Mouse (Mus musculus): Measurements from ENCODE around the gene Nkg7. TPM values are rescaled to one million over a fixed set of nuclear protein-coding genes. Genes with fewer than 3 reads are reported as not detected.
A peak's percentile ranks its signal among the peaks of the same experiment; 100 is the strongest.

The Nkg7 gene
- polyA plus RNA-seq, 1 experiment: 0.08 TPM

DNA sequence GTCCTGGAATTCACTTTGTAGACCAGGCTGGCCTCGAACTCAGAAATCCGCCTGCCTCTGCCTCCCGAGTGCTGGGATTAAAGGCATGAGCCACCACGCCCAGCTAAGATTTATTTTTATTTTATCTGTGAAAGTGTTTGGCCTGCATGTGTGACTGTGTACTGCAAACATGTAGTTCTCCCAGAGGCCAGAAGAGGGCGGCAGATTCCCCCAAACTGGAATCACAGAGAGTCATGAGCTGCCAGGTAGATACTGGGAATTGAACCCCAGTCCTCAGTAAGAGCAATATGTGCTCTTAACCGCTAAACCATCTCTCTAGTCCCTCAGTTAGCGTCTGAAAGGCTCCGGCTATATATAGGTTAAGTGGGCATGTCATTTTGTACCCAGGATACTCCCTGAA, 33.5 kb downstream of the Nkg7 start:
- no peaks in the 10 kb centered on the region for H3K36me3 ChIP-seq (ENCODE audit: control insufficient read depth, insufficient read depth)
- no peaks in the 10 kb centered on the region for H3K27me3 ChIP-seq (ENCODE audit: control insufficient read depth, insufficient read depth, insufficient read length)
- TF ChIP-seq MYOD1 (IDR thresholded peaks at IDR 0.05; ENCODE audit: control insufficient read depth, insufficient read length, low read depth) (no peak), USF1 (IDR thresholded peaks at IDR 0.05; ENCODE audit: low read depth) (no peak), CTCF (IDR thresholded peaks at IDR 0.05; ENCODE audit: control insufficient read depth, insufficient read depth, insufficient read length) (no peak), FOSL1 (IDR thresholded peaks at IDR 0.05; ENCODE audit: insufficient read depth, low read length, poor library complexity, severe bottlenecking) (no peak), MYOG (IDR thresholded peaks at IDR 0.05; ENCODE audit: control insufficient read depth, extremely low read depth, insufficient read length) (no peak), CEBPB (IDR thresholded peaks at IDR 0.05; ENCODE audit: low read depth) (no peak), MAX (IDR thresholded peaks at IDR 0.05) (no peak)
- H3K79me2 ChIP-seq (ENCODE audit: control insufficient read depth, insufficient read depth): no peaks in the 10 kb centered on the region
- H3ac ChIP-seq (ENCODE audit: control insufficient read depth, insufficient read length, low read depth): no peak overlapping the region
- H3K79me3 ChIP-seq (ENCODE audit: low read depth): no peaks in the 10 kb centered on the region
- no peak overlapping the region for H3K4me3 ChIP-seq (ENCODE audit: insufficient read depth, poor library complexity, severe bottlenecking)

DNA sequence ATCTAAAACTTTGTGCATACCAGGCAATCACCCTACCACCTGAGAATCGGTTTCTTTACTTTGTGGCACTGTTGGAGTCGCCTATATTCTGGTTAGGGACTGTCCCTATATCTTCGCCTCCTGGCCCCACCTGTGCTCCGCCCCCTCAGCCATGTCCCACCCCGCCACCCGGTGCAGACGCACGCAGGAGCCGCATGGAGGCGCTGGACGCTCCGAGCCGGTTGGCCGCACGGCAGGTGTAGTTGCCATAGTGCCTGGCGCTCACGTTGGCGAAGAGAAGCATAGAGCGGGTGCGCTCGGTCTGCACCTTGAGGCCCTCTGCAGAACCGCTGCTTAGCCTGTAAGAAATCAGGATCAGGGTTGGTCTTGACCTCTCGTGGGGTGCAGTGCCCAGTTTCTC, 38.8 kb downstream of the Nkg7 start:
- Histone ChIP-seq H3K27me3 (ENCODE audit: control insufficient read depth, insufficient read depth, insufficient read length) (no peaks in the 10 kb centered on the region), H3K4me3 (ENCODE audit: insufficient read depth, poor library complexity, severe bottlenecking) (no peak overlapping the region)
- TF ChIP-seq MYOG (IDR thresholded peaks at IDR 0.05; ENCODE audit: control insufficient read depth, extremely low read depth, insufficient read length) (no peak), CTCF (IDR thresholded peaks at IDR 0.05; ENCODE audit: control insufficient read depth, insufficient read depth, insufficient read length) (no peak)

DNA sequence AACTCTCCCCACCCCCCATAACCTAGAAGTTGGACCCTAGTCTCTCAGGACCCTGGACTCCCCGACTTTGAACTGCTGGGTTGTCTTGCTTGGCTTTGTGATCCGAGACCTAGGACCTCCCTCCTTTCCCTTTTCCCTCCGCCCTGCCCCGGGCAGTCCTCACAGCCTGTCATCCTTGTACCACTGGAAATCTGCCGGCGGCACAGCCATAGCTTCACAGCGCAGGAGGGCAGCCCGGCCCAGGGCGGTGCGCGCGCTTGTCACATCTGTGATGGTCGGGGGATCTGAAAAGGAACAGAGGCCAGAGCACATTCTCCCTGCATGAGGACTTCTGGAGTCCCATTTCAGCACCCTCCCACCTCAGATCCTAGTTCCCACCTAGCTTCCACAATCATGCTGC, 39.5 kb downstream of the Nkg7 start:
- TF ChIP-seq MYOG (IDR thresholded peaks at IDR 0.05; ENCODE audit: control insufficient read depth, extremely low read depth, insufficient read length): no peak
- no peak for TF ChIP-seq USF1 (IDR thresholded peaks at IDR 0.05; ENCODE audit: low read depth)
- TF ChIP-seq MYOD1 (IDR thresholded peaks at IDR 0.05; ENCODE audit: control insufficient read depth, insufficient read length, low read depth): no peak
- no peak for TF ChIP-seq MAX (IDR thresholded peaks at IDR 0.05)
- TF ChIP-seq FOSL1 (IDR thresholded peaks at IDR 0.05; ENCODE audit: insufficient read depth, low read length, poor library complexity, severe bottlenecking): no peak
- TF ChIP-seq CEBPB (IDR thresholded peaks at IDR 0.05; ENCODE audit: low read depth): no peak
- TF ChIP-seq CTCF (IDR thresholded peaks at IDR 0.05; ENCODE audit: control insufficient read depth, insufficient read depth, insufficient read length): no peak

More for the DNA sequence above, 38.8 kb downstream of the Nkg7 start:
- Histone ChIP-seq H3ac (ENCODE audit: control insufficient read depth, insufficient read length, low read depth) (no peak overlapping the region), H3K79me2 (ENCODE audit: control insufficient read depth, insufficient read depth) (no peaks in the 10 kb centered on the region), H3K79me3 (ENCODE audit: low read depth) (no peaks in the 10 kb centered on the region), H3K36me3 (ENCODE audit: control insufficient read depth, insufficient read depth) (no peaks in the 10 kb centered on the region)

DNA sequence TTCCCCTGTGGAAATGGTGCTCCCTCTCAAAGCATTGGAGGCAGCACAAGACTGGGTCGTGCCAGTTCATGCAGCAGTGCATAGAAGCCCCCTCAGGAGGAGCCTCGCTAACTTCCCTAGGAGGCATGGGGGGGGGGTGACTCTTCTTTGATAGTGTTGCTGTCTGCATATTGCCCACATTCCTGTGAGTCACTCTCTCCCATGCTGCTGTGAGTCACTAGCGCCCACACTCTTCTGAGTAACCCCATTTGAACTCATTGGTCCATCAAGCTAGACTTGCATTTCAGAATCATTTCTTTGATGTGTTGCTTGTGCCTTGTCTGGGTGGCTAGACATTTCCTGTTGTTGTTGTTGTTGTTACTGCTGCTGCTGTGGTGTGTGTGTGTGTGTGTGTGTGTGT, 44.3 kb downstream of the Nkg7 start:
- TF ChIP-seq MYOD1 (IDR thresholded peaks at IDR 0.05; ENCODE audit: control insufficient read depth, insufficient read length, low read depth) (no peak), FOSL1 (IDR thresholded peaks at IDR 0.05; ENCODE audit: insufficient read depth, low read length, poor library complexity, severe bottlenecking) (peak; percentile 78), MAX (IDR thresholded peaks at IDR 0.05) (peak; percentile 60)
- Histone ChIP-seq H3K79me2 (ENCODE audit: control insufficient read depth, insufficient read depth) (no peaks in the 10 kb centered on the region), H3ac (ENCODE audit: control insufficient read depth, insufficient read length, low read depth) (no peak overlapping the region), H3K27me3 (ENCODE audit: control insufficient read depth, insufficient read depth, insufficient read length) (no peaks in the 10 kb centered on the region), H3K79me3 (ENCODE audit: low read depth) (no peaks in the 10 kb centered on the region), H3K36me3 (ENCODE audit: control insufficient read depth, insufficient read depth) (no peaks in the 10 kb centered on the region), H3K4me3 (ENCODE audit: insufficient read depth, poor library complexity, severe bottlenecking) (no peak overlapping the region)

More for the DNA sequence above, 39.5 kb downstream of the Nkg7 start:
- H3K36me3 ChIP-seq (ENCODE audit: control insufficient read depth, insufficient read depth): no peaks in the 10 kb centered on the region
- no peaks in the 10 kb centered on the region for H3K79me3 ChIP-seq (ENCODE audit: low read depth)
- no peak overlapping the region for H3ac ChIP-seq (ENCODE audit: control insufficient read depth, insufficient read length, low read depth)
- H3K79me2 ChIP-seq (ENCODE audit: control insufficient read depth, insufficient read depth): no peaks in the 10 kb centered on the region
- no peak overlapping the region for H3K4me3 ChIP-seq (ENCODE audit: insufficient read depth, poor library complexity, severe bottlenecking)
- H3K27me3 ChIP-seq (ENCODE audit: control insufficient read depth, insufficient read depth, insufficient read length): no peaks in the 10 kb centered on the region

DNA sequence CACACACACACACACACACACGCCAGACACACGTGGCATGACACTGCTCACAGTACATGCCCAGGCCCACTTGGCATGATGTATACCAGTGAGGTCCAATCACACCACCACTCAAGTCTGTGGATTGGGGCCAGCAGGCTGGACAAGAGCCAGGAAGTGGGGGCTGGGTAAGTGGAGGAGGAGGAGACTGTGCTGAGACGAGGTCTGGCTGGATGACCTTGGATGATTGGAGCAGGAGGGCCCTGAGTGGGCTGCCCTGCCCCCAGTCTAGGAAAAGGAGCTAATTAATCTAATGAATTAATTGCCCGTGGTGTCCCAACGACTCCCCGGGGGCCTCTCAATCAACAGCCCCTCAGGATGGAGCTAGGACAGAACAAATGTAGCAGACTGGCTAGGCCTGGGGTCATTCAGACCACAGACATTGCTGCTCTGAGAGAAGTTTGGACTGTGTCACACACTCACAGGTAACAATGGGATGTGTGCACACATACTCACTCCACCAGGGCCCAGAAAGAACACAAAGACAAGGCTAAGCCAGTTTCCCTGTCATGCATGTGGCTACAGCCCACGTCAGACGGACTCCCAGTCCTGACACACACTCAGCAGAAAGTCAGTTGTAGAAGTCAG, 45.3 kb downstream of the Nkg7 start:
- Histone ChIP-seq H3K79me2 (ENCODE audit: control insufficient read depth, insufficient read depth) (no peaks in the 10 kb centered on the region), H3K4me3 (ENCODE audit: insufficient read depth, poor library complexity, severe bottlenecking) (no peak overlapping the region), H3K79me3 (ENCODE audit: low read depth) (no peaks in the 10 kb centered on the region), H3K27me3 (ENCODE audit: control insufficient read depth, insufficient read depth, insufficient read length) (no peaks in the 10 kb centered on the region), H3ac (ENCODE audit: control insufficient read depth, insufficient read length, low read depth) (no peak overlapping the region), H3K36me3 (ENCODE audit: control insufficient read depth, insufficient read depth) (no peaks in the 10 kb centered on the region)
- TF ChIP-seq MYOG (IDR thresholded peaks at IDR 0.05; ENCODE audit: control insufficient read depth, extremely low read depth, insufficient read length): no peak
- TF ChIP-seq CEBPB (IDR thresholded peaks at IDR 0.05; ENCODE audit: low read depth): no peak
- TF ChIP-seq USF1 (IDR thresholded peaks at IDR 0.05; ENCODE audit: low read depth): no peak
- TF ChIP-seq MAX (IDR thresholded peaks at IDR 0.05): no peak
- no peak for TF ChIP-seq MYOD1 (IDR thresholded peaks at IDR 0.05; ENCODE audit: control insufficient read depth, insufficient read length, low read depth)
- no peak for TF ChIP-seq FOSL1 (IDR thresholded peaks at IDR 0.05; ENCODE audit: insufficient read depth, low read length, poor library complexity, severe bottlenecking)
- TF ChIP-seq CTCF (IDR thresholded peaks at IDR 0.05; ENCODE audit: control insufficient read depth, insufficient read depth, insufficient read length): no peak

DNA sequence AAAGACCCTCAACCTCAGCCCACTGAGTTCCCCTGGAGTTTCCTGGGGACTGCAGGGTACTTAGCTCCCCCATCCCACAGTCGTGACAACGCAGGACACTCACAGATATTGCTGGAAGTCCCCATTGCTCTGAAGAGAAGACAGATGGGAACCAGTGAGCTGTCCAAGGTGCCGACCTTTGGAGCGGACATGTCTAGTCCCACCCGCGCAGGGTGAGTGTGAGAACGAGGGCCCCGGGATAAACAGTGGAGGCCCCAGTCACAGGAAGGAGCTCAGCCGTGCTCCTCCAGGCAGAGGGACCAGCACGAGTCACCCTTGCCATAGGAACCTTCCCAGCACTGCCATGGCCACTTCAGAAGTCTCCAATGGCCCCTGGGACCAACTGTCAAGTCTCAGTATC, 46.4 kb downstream of the Nkg7 start:
- Histone ChIP-seq H3K27me3 (ENCODE audit: control insufficient read depth, insufficient read depth, insufficient read length) (no peaks in the 10 kb centered on the region), H3K79me2 (ENCODE audit: control insufficient read depth, insufficient read depth) (no peaks in the 10 kb centered on the region), H3K36me3 (ENCODE audit: control insufficient read depth, insufficient read depth) (no peaks in the 10 kb centered on the region), H3K79me3 (ENCODE audit: low read depth) (no peaks in the 10 kb centered on the region), H3K4me3 (ENCODE audit: insufficient read depth, poor library complexity, severe bottlenecking) (no peak overlapping the region), H3ac (ENCODE audit: control insufficient read depth, insufficient read length, low read depth) (no peak overlapping the region)
- TF ChIP-seq MYOD1 (IDR thresholded peaks at IDR 0.05; ENCODE audit: control insufficient read depth, insufficient read length, low read depth) (no peak), USF1 (IDR thresholded peaks at IDR 0.05; ENCODE audit: low read depth) (no peak), CTCF (IDR thresholded peaks at IDR 0.05; ENCODE audit: control insufficient read depth, insufficient read depth, insufficient read length) (no peak), FOSL1 (IDR thresholded peaks at IDR 0.05; ENCODE audit: insufficient read depth, low read length, poor library complexity, severe bottlenecking) (no peak), CEBPB (IDR thresholded peaks at IDR 0.05; ENCODE audit: low read depth) (no peak), MYOG (IDR thresholded peaks at IDR 0.05; ENCODE audit: control insufficient read depth, extremely low read depth, insufficient read length) (no peak), MAX (IDR thresholded peaks at IDR 0.05) (no peak)

Small RNAs within 50 kb of the gene (microRNA-seq; reads per million reads assigned to microRNA genes)
- gene Mir7051 (ENCODE audit: borderline microRNAs expressed): not detected

Other genes with a start within 250 kb of the Nkg7 start
- 2.5 TPM for gene Zfp715, start 123.8 kb upstream of the Nkg7 start, polyA plus RNA-seq (2012; fragmentation: generic; extraction: Trizol)
- gene Siglecf, start 85.7 kb upstream of the Nkg7 start, polyA plus RNA-seq (2012; fragmentation: generic; extraction: Trizol): not detected
- 1.6 TPM for gene Siglecg, start 28.9 kb upstream of the Nkg7 start, polyA plus RNA-seq (2012; fragmentation: generic; extraction: Trizol)
- 0.01 TPM for gene Lim2, start 9.4 kb upstream of the Nkg7 start, polyA plus RNA-seq (2012; fragmentation: generic; extraction: Trizol)
- gene Cldnd2, start 3.7 kb downstream of the Nkg7 start, polyA plus RNA-seq (2012; fragmentation: generic; extraction: Trizol): not detected
- gene Etfb, start 7.0 kb downstream of the Nkg7 start, polyA plus RNA-seq (2012; fragmentation: generic; extraction: Trizol): 296 TPM
- gene Gm45233, start 7.1 kb downstream of the Nkg7 start, polyA plus RNA-seq (2012; fragmentation: generic; extraction: Trizol): 0.09 TPM
- 1.2 TPM for gene Vsig10l, start 26.1 kb downstream of the Nkg7 start, polyA plus RNA-seq (2012; fragmentation: generic; extraction: Trizol)
- 1.8 TPM for gene Iglon5, start 53.0 kb downstream of the Nkg7 start, polyA plus RNA-seq (2012; fragmentation: generic; extraction: Trizol)
- not detected for gene 4931406B18Rik, start 68.9 kb downstream of the Nkg7 start, polyA plus RNA-seq (2012; fragmentation: generic; extraction: Trizol)
- gene Cd33, start 107.4 kb downstream of the Nkg7 start, polyA plus RNA-seq (2012; fragmentation: generic; extraction: Trizol): under 0.01 TPM
- gene Zfp658, start 125.2 kb downstream of the Nkg7 start, polyA plus RNA-seq (2012; fragmentation: generic; extraction: Trizol): 0.90 TPM
- 2.1 TPM for gene Zfp719, start 142.5 kb downstream of the Nkg7 start, polyA plus RNA-seq (2012; fragmentation: generic; extraction: Trizol)
- gene Zfp819, start 170.1 kb downstream of the Nkg7 start, polyA plus RNA-seq (2012; fragmentation: generic; extraction: Trizol): not detected
- gene Ceacam18, start 197.6 kb downstream of the Nkg7 start, polyA plus RNA-seq (2012; fragmentation: generic; extraction: Trizol): not detected
- gene Siglece, start 223.1 kb downstream of the Nkg7 start, polyA plus RNA-seq (2012; fragmentation: generic; extraction: Trizol): not detected
- gene Ctu1, start 234.9 kb downstream of the Nkg7 start, polyA plus RNA-seq (2012; fragmentation: generic; extraction: Trizol): 12.4 TPM